Mouse (Mus musculus) heart, adult 8-10 months (tissue): ENCODE data around the gene Ppfibp1. TPM values are rescaled to one million over a fixed set of nuclear protein-coding genes. Genes with fewer than 3 reads are reported as not detected.

ENCODE experiments used
- DNase-seq: peaks from one replicate; pipeline ENCODE4 v3.0.0; 2022; ENCODE audit warnings: low spot score
- total RNA-seq, 4 experiments: library from RNA; stranded (reverse); gene quantifications; 2 replicates each; pipeline ENCODE4 v1.2.4; 2022

The Ppfibp1 gene
- total RNA-seq, 4 experiments from 2014 or later, result 101 to 127 (median 122) TPM

- DNase-seq, result no peak
Measured at GRCm38 (mm10) chr6:146881896-146882770, 6.2 kb upstream of the Ppfibp1 start.

- no peak for DNase-seq
Measured at GRCm38 (mm10) chr6:146883426-146883825, 4.9 kb upstream of the Ppfibp1 start.

GRCm38 (mm10) chr6:146884171-146884570 is 4.1 kb upstream of the Ppfibp1 start:
- no peak for DNase-seq

GRCm38 (mm10) chr6:146884851-146885250 is 3.4 kb upstream of the Ppfibp1 start:
- no peak for DNase-seq

GRCm38 (mm10) chr6:146888660-146889490 is 588 bp downstream of the Ppfibp1 start:
- no peak for DNase-seq

- DNase-seq, result no peak
Measured at GRCm38 (mm10) chr6:146890215-146890614, 1.9 kb downstream of the Ppfibp1 start.

- no peak for DNase-seq
Measured at GRCm38 (mm10) chr6:146890633-146891032, 2.3 kb downstream of the Ppfibp1 start.

- no peak for DNase-seq
Measured at GRCm38 (mm10) chr6:146893890-146894289, 5.6 kb downstream of the Ppfibp1 start.

- no peak for DNase-seq
Measured at GRCm38 (mm10) chr6:146898709-146899108, 10.4 kb downstream of the Ppfibp1 start.

GRCm38 (mm10) chr6:146899647-146900046 is 11.4 kb downstream of the Ppfibp1 start:
- DNase-seq, result no peak

GRCm38 (mm10) chr6:146901929-146902328 is 13.6 kb downstream of the Ppfibp1 start:
- no peak for DNase-seq

DNA sequence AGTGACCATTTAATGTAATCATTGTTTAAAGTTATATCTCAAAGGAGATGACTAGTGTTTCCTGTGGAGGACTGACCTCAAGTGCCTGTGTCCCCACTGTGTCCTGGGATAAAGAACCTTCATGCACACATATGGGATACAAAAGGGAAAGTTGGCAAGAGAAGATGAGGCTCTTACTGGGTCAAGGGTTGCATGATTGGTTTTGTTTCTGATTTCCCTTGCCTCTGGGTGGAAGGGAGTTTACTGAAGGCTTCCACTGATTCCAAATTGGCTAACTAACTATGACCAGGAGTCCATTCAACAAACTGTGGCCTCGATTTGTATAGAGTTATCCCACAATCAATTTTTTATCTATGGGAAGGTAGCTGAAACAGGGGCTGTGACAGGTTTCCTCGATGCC is 15.3 kb downstream of the Ppfibp1 start:
- DNase-seq, result no peak

GRCm38 (mm10) chr6:146904707-146905106 is 16.4 kb downstream of the Ppfibp1 start:
- no peak for DNase-seq

DNA sequence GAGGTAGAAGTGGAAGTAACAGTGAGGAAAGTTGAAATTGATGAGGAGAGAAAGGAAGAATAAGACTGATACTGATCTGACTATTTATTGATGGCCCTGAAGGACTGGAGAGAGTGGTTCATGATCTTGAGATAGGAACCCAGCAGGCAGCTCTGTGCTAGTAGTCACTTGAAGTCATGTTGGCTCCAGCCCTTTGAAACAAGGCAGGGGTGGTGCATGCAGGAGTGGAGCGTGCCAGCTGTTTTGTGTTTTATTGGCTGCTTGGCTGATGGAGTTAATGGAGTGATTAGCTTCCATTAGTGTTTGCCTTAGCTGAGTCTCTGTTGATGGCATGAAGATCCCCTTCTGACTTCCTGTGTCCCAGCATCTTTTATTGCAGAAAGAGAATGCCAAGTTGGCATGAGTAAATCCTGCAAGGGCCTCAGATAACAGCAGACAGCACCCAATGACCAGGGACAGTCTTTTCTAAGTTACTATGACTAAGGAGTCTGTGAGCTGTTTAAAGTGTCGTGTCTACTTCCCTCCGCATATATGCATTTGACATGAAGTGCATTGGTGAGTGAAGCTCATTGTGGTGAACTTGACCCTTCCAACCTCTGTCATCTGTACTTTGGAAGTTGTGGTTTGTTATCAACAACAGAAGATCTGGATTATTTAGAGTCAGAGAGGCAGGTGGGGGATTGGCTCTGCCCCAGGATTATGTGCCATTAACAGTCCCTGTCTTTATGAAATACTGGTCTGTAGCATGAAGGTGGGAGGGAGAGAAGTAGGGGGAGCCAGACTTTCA is 17.9 kb downstream of the Ppfibp1 start:
- no peak for DNase-seq

- DNase-seq, result no peak
Measured at GRCm38 (mm10) chr6:146907061-146907794, 18.9 kb downstream of the Ppfibp1 start.

GRCm38 (mm10) chr6:146907795-146908190 is 19.5 kb downstream of the Ppfibp1 start:
- DNase-seq, result no peak

DNA sequence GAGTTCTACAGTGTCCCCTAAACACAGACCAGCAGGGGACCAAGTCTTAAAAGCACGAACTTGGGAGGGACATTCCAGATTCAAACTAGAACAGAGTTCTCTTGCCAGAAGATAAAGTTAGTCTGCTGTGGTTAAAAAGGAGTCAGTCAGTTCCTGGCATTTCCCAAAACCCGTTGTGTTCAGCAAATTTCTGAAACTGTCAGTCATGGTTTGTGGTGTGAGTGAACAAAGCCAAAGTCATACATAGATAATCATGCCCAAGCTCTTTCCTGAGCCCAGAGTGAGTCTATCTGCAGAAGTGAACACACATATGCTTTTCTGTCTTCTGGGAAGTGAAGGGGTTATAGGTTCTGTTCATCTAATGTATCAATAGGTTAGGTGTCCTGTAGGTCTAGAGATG is 20.5 kb downstream of the Ppfibp1 start:
- no peak for DNase-seq

DNA sequence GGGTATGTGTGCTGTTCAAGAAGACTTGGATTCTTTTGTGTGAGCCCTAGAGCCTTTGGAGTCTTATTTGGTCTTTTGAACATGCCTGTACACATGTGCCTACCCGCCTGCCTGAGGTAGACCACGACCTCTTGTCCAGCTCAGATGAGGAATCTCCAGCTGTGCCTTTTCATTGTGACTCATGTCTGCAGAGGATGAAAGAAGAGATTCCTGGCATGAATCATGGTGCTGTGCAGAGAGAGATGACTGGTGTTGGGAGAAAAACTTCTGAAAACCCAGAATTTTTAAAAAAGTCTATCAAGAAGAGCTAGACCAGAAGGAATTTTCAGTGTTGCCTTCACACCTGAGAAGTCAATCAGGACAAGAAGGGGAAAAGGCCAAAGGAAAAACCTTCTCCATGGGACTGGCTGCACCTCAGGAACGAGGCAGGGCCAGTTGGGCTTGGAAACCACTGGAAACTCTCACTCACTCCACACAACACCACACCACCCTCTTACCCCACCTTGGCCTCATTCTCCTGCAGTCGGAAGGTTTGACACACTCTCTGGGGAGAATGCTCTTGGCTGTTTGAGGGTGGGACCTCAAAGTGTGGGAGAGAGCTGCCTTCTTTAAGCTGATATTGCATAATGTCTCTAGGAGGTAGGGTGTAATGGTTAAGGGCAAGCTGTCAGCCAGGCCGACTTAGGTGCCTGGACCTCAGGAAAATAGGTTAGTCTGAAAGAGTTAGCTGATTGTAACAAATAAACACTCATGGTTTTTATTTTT is 21.6 kb downstream of the Ppfibp1 start:
- DNase-seq, result no peak

- DNase-seq, result no peak
Measured at GRCm38 (mm10) chr6:146910801-146911200, 22.5 kb downstream of the Ppfibp1 start.

- DNase-seq, result no peak
Measured at GRCm38 (mm10) chr6:146912835-146913488, 24.7 kb downstream of the Ppfibp1 start.
